Mouse (Mus musculus): Measurements from ENCODE around the gene Wdr73.

DNA sequence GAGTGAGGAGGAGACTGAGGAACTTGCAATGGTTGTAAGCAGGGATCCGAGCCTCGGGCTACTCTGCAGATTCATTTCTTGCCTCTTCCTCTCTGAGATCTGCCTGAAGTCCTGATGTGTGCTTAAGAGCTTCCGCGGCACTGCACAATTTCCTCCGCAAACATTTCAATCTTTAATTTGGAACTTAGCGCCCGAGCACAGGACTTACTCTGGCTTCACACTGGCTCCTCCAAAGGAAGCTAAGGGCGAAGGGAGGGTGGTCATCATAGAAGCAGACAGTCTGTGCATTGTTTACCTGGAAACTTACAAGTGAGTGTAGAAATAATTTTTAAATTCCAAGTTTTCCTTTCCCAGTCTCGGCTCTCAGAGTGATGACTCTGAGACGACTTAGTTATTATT lies 54.8 kb downstream of the Wdr73 start:
- TF ChIP-seq CTCF (IDR thresholded peaks at IDR 0.05; ENCODE audit: low read depth, low read length) (no peak), POLR2A (IDR thresholded peaks at IDR 0.05; ENCODE audit: borderline replicate concordance, low read depth, low read length) (no peak)

Data from bone marrow macrophage, adult 2 months (primary cell).